Mouse (Mus musculus): ENCODE measurements around the gene Calr. TPM values are rescaled to one million over a fixed set of nuclear protein-coding genes. Genes with fewer than 3 reads are reported as not detected.

Gene Calr
- polyA plus RNA-seq, 1 experiment from 2014 or later: 944 TPM

GRCm38 (mm10) chr8:84840248-84840999 is 6.3 kb downstream of the Calr start, which contains the start of gene Rad23a:
Rad23a (minus strand) TSS chr8:84840665.
- Histone ChIP-seq H3K4me2 (replicated peaks) (peak within 1 kb of the TSS; percentile 67), H3K9ac (peak within 1 kb of the TSS; percentile 85), H3K27me3 (no peaks in the 10 kb centered on the region), H3K9me3 (no peaks in the 10 kb centered on the region), H3K36me3 (peaks cover 80% of the 10 kb centered on the region), H3K4me1 (peaks cover 52% of the 10 kb centered on the region), H3K4me3 (peak within 1 kb of the TSS; percentile 88), H3K27ac (peak within 1 kb of the TSS; percentile 92)
- ATAC-seq (ENCODE audit: insufficient number of reproducible peaks, insufficient read depth, low FRiP score, low TSS enrichment): peak; percentile 89
- under 1% methylated on average over 52 of the region's 55 CpGs for WGBS

- no peaks in the 10 kb centered on the region for H3K27me3 ChIP-seq
- ATAC-seq (ENCODE audit: insufficient number of reproducible peaks, insufficient read depth, low FRiP score, low TSS enrichment): no peak
- H3K9me3 ChIP-seq: no peaks in the 10 kb centered on the region
- peak overlapping the region; percentile 67 for H3K4me2 ChIP-seq (replicated peaks)
- peak overlapping the region; percentile 88 for H3K4me3 ChIP-seq
- 4% methylated on average over 7 of the region's 7 CpGs for WGBS
- H3K36me3 ChIP-seq: peaks cover 78% of the 10 kb centered on the region
- peak overlapping the region; percentile 85 for H3K9ac ChIP-seq
- peaks cover 48% of the 10 kb centered on the region for H3K4me1 ChIP-seq
- peak overlapping the region; percentile 92 for H3K27ac ChIP-seq
Measured at GRCm38 (mm10) chr8:84839875-84840247, 6.9 kb downstream of the Calr start.

DNA sequence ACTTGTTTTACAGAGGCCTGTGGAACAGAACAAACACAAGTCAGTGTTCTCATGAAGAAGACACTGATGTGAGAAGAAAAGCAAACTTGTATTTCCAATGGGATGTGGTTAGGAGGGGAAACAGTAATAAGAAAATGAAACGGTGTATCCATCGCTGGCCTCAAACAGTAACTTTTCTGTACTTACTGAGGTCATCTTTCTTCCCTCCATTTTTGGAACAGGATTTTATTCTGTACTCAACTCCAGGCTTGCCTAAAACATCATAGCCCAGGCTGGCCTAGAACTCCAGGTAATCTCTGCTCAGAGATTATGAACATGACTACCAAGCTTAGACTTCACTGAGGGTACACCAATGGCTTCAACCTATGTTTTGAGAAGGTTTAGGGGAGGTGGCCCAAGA is 7.3 kb downstream of the Calr start:
- H3K4me2 ChIP-seq (replicated peaks): peak overlapping the region; percentile 67
- peak overlapping the region; percentile 85; the same call in 1 of the 2 replicates for H3K9ac ChIP-seq
- H3K4me1 ChIP-seq: peaks cover 43% of the 10 kb centered on the region
- no peaks in the 10 kb centered on the region for H3K27me3 ChIP-seq
- ATAC-seq (ENCODE audit: insufficient number of reproducible peaks, insufficient read depth, low FRiP score, low TSS enrichment): no peak
- no peaks in the 10 kb centered on the region for H3K9me3 ChIP-seq
- H3K4me3 ChIP-seq: peak overlapping the region; percentile 88
- H3K36me3 ChIP-seq: peaks cover 78% of the 10 kb centered on the region
- no peak overlapping the region for H3K27ac ChIP-seq
- 94% methylated on average over 2 of the region's 2 CpGs for WGBS

- Histone ChIP-seq H3K4me3 (no peak overlapping the region), H3K27ac (no peak overlapping the region), H3K9ac (no peak overlapping the region), H3K27me3 (no peaks in the 10 kb centered on the region), H3K4me1 (peaks cover 35% of the 10 kb centered on the region), H3K4me2 (replicated peaks) (no peak overlapping the region), H3K36me3 (peaks cover 78% of the 10 kb centered on the region), H3K9me3 (no peaks in the 10 kb centered on the region)
- 88% methylated on average over 5 of the region's 5 CpGs for WGBS
- no peak for ATAC-seq (ENCODE audit: insufficient number of reproducible peaks, insufficient read depth, low FRiP score, low TSS enrichment)
Measured at GRCm38 (mm10) chr8:84838513-84838912, 8.2 kb downstream of the Calr start.

- peaks cover 73% of the 10 kb centered on the region for H3K36me3 ChIP-seq
- no peak overlapping the region for H3K4me2 ChIP-seq (replicated peaks)
- H3K4me3 ChIP-seq: no peak overlapping the region
- no peaks in the 10 kb centered on the region for H3K9me3 ChIP-seq
- H3K27ac ChIP-seq: peak overlapping the region; percentile 79; the same call in 1 of the 2 replicates
- WGBS: 77% methylated on average over 15 of the region's 15 CpGs
- no peaks in the 10 kb centered on the region for H3K27me3 ChIP-seq
- peaks cover 32% of the 10 kb centered on the region for H3K4me1 ChIP-seq
- peak overlapping the region; percentile 6; the same call in 1 of the 2 replicates for H3K9ac ChIP-seq
- ATAC-seq (ENCODE audit: insufficient number of reproducible peaks, insufficient read depth, low FRiP score, low TSS enrichment): no peak
Measured at GRCm38 (mm10) chr8:84837912-84838470, 8.7 kb downstream of the Calr start.

DNA sequence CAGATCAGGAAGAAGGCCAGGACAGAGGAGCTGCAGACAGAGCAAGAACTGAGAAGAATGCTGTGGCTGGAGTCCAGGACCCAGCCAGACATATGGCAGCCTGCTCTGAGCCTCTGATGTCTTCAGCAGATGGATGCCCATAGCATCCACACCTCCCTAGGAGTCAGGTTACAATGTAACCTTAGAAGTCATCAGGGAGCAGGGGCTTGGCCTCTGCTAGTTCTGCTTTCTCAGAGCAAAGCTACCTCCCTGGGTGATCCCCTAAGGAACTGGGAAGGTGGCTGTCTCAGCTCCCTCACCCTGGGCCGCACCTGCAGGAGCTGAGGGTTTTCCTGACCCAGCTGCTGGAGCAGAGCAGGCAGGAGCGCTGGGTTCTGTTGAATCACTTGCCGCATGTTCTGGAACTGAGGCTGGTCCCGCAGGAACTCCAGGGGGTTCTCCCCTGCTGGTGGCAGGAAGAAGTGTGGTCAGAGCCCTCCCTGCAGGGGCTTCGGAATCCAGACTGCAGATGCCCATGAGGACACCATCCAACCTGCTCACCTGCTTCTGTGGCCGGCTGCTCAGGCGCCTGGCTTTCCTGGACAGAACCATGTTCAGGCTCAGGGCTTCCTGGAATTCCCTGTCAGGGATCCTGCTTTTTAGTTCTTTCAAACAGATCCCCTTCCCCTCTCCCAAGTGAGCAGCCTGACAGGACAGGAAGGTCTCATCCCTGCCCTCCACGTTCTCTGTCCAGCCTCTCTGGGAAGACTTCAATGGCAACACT is 9.4 kb downstream of the Calr start:
- Histone ChIP-seq H3K4me3 (no peak overlapping the region), H3K27me3 (no peaks in the 10 kb centered on the region), H3K9ac (peak overlapping the region; percentile 6; the same call in 1 of the 2 replicates), H3K4me2 (replicated peaks) (0 out of 2 replicates have a peak overlapping the region, but pooled peaks have one; percentile 9), H3K4me1 (peaks cover 33% of the 10 kb centered on the region), H3K36me3 (peaks cover 66% of the 10 kb centered on the region), H3K27ac (peak overlapping the region; percentile 79), H3K9me3 (no peaks in the 10 kb centered on the region)
- ATAC-seq (ENCODE audit: insufficient number of reproducible peaks, insufficient read depth, low FRiP score, low TSS enrichment): no peak
- 38% methylated on average over 8 of the region's 8 CpGs for WGBS

DNA sequence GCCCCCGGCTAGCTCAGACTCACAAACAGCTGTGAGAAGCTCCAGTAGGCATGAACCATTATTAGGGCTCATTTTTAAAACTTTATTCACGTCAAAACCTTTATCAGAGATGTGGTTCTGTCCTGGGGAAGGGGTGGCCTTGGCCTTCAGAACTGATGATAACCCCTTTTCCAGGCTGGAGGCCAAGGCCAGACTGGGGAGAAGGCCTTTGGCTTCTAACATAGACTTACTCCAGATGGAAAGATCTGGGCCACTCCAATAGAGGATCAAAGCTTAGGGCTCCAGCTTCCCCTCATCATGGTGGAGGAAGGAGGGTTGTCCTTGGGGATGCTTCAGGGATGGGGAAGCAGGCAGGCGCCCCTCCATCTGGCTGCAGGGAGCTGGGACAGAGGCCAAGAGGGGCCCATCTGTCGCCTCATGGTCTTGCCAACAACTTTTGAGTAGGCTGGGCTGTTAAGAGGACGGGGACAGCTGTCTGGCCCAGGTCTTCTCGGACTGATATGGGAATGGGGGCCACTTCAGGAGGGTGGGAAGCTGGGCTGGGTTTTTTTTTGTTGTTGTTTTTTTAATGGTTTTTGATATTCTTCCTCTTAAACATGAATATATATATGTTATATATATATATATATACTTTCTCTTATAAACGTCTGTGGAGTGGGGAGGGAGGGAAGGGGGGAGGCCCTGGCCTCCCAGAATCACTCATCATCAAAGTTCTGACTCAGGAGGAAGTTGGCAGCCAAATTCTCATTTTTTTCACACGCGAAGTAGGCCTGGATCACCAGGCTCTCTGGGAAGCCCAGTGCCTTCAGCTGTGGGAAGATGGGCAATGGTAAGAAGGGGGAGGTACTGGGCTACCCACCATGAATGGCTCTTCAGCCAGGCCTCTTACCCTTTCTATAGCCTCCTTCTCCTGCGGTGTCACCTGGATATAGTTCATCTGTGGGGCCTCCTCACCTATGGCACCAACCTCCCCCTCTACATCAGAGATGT is 11.6 kb downstream of the Calr start:
- no peaks in the 10 kb centered on the region for H3K27me3 ChIP-seq
- no peak overlapping the region for H3K9ac ChIP-seq
- no peaks in the 10 kb centered on the region for H3K9me3 ChIP-seq
- peaks cover 55% of the 10 kb centered on the region for H3K36me3 ChIP-seq
- 80% methylated on average over 10 of the region's 10 CpGs for WGBS
- H3K4me1 ChIP-seq: peaks cover 33% of the 10 kb centered on the region
- ATAC-seq (ENCODE audit: insufficient number of reproducible peaks, insufficient read depth, low FRiP score, low TSS enrichment): no peak
- no peak overlapping the region for H3K27ac ChIP-seq
- no peak overlapping the region for H3K4me2 ChIP-seq (replicated peaks)
- H3K4me3 ChIP-seq: no peak overlapping the region

DNA sequence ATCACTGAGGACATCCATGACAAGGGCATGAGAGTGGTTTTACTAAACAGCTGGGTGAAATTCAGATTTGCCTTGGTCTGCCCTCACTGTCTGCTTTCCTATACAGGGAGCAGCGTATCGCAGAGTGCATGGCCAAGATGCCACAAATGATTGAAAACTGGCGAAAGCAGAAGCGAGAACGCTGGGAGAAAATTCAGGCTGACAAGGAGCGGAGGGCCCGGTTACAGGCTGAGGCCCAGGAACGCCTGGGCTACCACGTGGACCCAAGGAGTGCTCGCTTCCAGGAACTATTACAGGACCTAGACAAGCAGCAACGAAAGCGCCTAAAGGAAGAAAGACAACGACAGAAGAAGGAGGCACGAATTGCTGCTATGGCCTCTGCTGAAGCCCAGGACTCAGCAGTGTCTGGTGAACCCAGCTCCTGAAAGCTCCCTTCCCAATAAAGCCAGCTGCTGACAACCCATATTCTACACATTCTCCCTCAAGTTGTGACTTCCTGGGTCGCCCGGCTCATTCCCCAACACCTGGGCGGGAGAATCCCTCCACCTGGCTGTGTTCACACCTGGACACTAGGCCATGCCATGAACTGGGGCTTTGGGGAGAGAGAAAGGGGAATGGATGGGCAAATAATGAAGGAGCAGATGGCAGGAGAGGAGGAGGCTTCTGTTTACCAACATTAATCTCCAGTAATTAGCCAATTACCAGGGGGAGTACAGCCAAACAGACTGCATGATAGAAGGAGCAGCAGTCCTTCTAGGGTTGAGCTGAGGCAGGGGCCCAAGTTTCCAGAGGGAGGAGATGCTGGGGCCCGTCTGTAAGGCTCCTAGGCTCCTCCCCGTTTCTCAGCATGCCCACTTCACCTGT is 12.5 kb downstream of the Calr start:
- no peak overlapping the region for H3K27ac ChIP-seq
- peaks cover 27% of the 10 kb centered on the region for H3K4me1 ChIP-seq
- no peak overlapping the region for H3K4me2 ChIP-seq (replicated peaks)
- H3K9ac ChIP-seq: no peak overlapping the region
- H3K4me3 ChIP-seq: 0 out of 2 replicates have a peak overlapping the region, but pooled peaks have one; percentile 9
- no peak for ATAC-seq (ENCODE audit: insufficient number of reproducible peaks, insufficient read depth, low FRiP score, low TSS enrichment)
- peaks cover 54% of the 10 kb centered on the region for H3K36me3 ChIP-seq
- H3K9me3 ChIP-seq: no peaks in the 10 kb centered on the region
- WGBS: 86% methylated on average over 19 of the region's 19 CpGs
- H3K27me3 ChIP-seq: no peaks in the 10 kb centered on the region

DNA sequence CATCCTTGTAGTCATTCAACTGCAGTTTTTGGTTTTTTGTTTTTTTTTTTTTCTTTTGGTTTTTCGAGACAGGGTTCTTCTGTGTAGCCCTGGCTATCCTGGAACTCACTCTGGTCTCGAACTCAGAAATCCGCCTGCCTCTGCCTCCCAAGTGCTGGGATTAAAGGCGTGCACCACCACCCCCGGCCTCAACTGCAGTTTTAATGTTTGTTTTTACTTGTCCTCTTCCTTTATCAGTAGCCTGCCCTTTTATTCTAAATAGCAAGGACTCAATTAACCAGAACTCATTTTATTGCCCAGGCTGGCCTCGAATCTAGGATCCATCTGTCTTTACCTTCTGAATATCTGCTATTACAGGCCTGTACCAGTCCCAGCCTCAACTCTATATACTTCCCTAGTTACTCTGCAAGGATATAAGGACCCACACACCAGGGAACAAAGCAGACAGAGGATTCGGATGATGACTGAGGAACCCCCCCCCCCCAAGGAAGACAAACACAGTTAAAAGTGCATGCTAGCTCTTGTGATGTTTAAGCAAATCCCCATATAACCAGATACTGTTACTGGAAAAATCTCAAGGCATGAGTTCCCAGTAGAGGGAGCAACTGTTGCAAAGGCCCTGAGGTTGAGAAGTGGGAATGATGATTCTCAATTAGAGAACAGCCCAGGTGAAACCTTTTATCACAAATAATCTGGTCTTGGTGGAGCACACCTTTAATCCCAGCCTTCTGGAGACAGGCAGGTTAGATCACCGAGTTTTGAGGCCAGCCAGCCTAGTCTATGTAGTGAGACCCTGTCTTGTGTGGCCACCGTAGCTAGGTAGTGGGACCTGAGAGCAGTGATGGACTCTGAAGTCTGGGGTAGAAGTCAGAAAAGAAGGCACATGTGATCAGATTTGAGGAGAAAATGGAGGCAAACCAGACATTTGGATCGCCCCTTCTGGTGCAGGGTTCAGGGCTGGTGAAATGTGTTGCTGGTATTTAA is 13.7 kb downstream of the Calr start:
- Histone ChIP-seq H3K4me2 (replicated peaks) (peak overlapping the region; percentile 55), H3K27ac (peak overlapping the region; percentile 89), H3K4me3 (peak overlapping the region; percentile 75), H3K9me3 (no peaks in the 10 kb centered on the region), H3K36me3 (peaks cover 44% of the 10 kb centered on the region), H3K27me3 (no peaks in the 10 kb centered on the region), H3K4me1 (peaks cover 25% of the 10 kb centered on the region), H3K9ac (peak overlapping the region; percentile 88)
- ATAC-seq (ENCODE audit: insufficient number of reproducible peaks, insufficient read depth, low FRiP score, low TSS enrichment): no peak
- 66% methylated on average over 10 of the region's 10 CpGs for WGBS

Measured in embryonic facial prominence, embryonic 12.5 days (tissue).